Mouse (Mus musculus) liver, postnatal 0 days (tissue): ENCODE measurements around the gene Csrp2. TPM values are rescaled to one million over a fixed set of nuclear protein-coding genes. Genes with fewer than 3 reads are reported as not detected.

Source experiments
- ATAC-seq: fragments of 200-750 bp; cut with Nextera tagmentation; 2 replicates; pipeline ENCODE4 v1.8.0; 2017; ENCODE audit warnings: mild to moderate bottlenecking, moderate library complexity
- DNase-seq: peaks from one replicate; pipeline ENCODE4 v3.0.0-alpha.2; 2016
- H3K27ac ChIP-seq: fragments of 300-500 bp; sonication (generic); 2 replicates; pipeline ENCODE4 v1.5.1; 2014; ENCODE audit warnings: antibody characterized with exemption, moderate library complexity, mild to moderate bottlenecking, low read depth
- H3K27me3 ChIP-seq: fragments of 300-500 bp; sonication (generic); 2 replicates; pipeline ENCODE4 v1.6.1; 2014; ENCODE audit warnings: low read length, control low read depth, mixed read lengths; ENCODE audit not compliant: insufficient read depth
- H3K36me3 ChIP-seq: fragments of 300-500 bp; sonication (generic); replicated peaks from 2 replicates; pipeline ENCODE4 v1.6.1; 2014; ENCODE audit warnings: mild to moderate bottlenecking, control low read depth, low read length, moderate library complexity, mixed read lengths; ENCODE audit not compliant: insufficient read depth
- H3K4me1 ChIP-seq: fragments of 300-500 bp; sonication (generic); 2 replicates; pipeline ENCODE4 v1.6.1; 2014; ENCODE audit warnings: antibody characterized with exemption, mild to moderate bottlenecking, control low read depth; ENCODE audit not compliant: insufficient read depth
- H3K4me2 ChIP-seq: fragments of 300-500 bp; sonication (generic); 2 replicates; pipeline ENCODE4 v1.6.1; 2014; ENCODE audit warnings: low read depth, mild to moderate bottlenecking, low read length, moderate library complexity, mixed read lengths
- H3K4me3 ChIP-seq: fragments of 300-500 bp; sonication (generic); 2 replicates; pipeline ENCODE4 v1.5.1; 2014; ENCODE audit warnings: low read depth, low read length
- H3K9ac ChIP-seq: fragments of 300-500 bp; sonication (generic); replicated peaks from 2 replicates; pipeline ENCODE4 v1.6.1; 2014; ENCODE audit warnings: mild to moderate bottlenecking, moderate library complexity
- H3K9me3 ChIP-seq: fragments of 300-500 bp; sonication (generic); 2 replicates; pipeline ENCODE4 v1.6.1; 2016; ENCODE audit warnings: mild to moderate bottlenecking, control low read depth, low read length, mixed read lengths
- CTCF ChIP-seq: sonication (generic); IDR thresholded peaks from 2 replicates; pipeline ENCODE4 v1.5.1; 2016; ENCODE audit warnings: antibody characterized with exemption, low read depth
- EP300 ChIP-seq: IDR thresholded peaks from 2 replicates; pipeline ENCODE4 v1.6.1; 2016; ENCODE audit warnings: antibody characterized with exemption, low read depth, mild to moderate bottlenecking
- WGBS: fragments of 180-500 bp; shearing (Covaris S2); extraction: QIAGEN DNeasy Blood & Tissue Kit; methylation state at CpG from one replicate; pipeline ENCODE4 v1.1.7; 2014; ENCODE audit not compliant: insufficient replicate concordance; 5-methylcytosine and 5-hydroxymethylcytosine counted together
- polyA plus RNA-seq: library from polyadenylated mRNA; unstranded; fragments of >200 nt; fragmentation: Nextera tagmentation; extraction: Ambion mirVana; gene quantifications from 2 replicates; pipeline ENCODE4 v1.2.1, GENCODE M21; 2015

Gene Csrp2
- polyA plus RNA-seq, 1 experiment from 2014 or later: 19.2 TPM

DNA sequence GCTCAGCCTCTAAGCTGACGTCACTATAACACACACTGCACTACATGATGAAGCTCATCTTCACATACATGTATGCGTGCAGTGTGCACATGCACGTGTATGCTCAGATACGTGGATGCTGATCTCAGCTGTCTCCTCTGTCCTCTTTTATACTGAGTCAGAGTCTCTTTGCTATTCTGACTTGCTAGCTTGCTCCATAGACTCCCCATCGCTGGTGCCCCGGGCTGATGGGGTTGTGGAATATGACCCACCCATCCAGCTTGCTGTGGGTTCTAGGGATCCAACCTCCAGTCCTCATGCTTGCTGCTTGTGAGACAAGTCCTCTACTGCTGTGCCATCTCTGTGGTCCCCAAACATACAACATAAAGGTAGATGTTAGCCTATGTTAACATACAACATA, 39.3 kb downstream of the Csrp2 start:
- Histone ChIP-seq H3K4me2 (no peak overlapping the region), H3K9ac (no peak overlapping the region), H3K27me3 (no peaks in the 10 kb centered on the region), H3K36me3 (peaks cover 29% of the 10 kb centered on the region), H3K9me3 (no peaks in the 10 kb centered on the region), H3K4me1 (no peaks in the 10 kb centered on the region), H3K27ac (no peak overlapping the region), H3K4me3 (no peak overlapping the region)
- 88% methylated on average over 6 of the region's 6 CpGs for WGBS
- TF ChIP-seq EP300: no peak
- no peak for TF ChIP-seq CTCF
- no peak for ATAC-seq
- DNase-seq: no peak

GRCm38 (mm10) chr10:110959781-110960180, 40.2 kb downstream of the Csrp2 start:
- no peaks in the 10 kb centered on the region for H3K4me1 ChIP-seq
- no peak overlapping the region for H3K27ac ChIP-seq
- H3K9me3 ChIP-seq: no peaks in the 10 kb centered on the region
- DNase-seq (no peak), ATAC-seq (no peak)
- 91% methylated on average over 8 of the region's 8 CpGs for WGBS
- H3K27me3 ChIP-seq: no peaks in the 10 kb centered on the region
- H3K4me2 ChIP-seq: no peak overlapping the region
- TF ChIP-seq EP300 (no peak), CTCF (no peak)
- H3K4me3 ChIP-seq: no peak overlapping the region
- peaks cover 29% of the 10 kb centered on the region for H3K36me3 ChIP-seq
- no peak overlapping the region for H3K9ac ChIP-seq

DNA sequence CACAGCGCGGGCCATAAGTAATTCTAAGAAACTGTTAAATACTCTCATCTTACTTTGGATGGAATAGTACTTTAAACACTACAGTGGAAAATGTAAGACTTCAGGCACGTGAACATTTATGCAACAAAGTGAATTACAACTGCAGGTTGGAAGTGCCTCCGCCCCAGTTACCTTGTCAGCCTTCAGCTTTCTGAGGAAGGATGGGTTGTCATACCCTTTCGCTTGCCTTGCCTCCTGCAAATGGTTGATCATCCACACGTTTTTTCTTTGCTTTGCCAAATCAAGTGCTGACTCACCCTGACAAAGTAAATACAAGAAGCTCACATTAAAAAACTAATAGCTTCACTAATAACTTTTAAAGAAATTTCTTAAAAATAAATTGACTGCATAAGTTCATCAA, 41.3 kb downstream of the Csrp2 start:
- 87% methylated on average over 6 of the region's 6 CpGs for WGBS
- Histone ChIP-seq H3K4me2 (no peak overlapping the region), H3K4me3 (no peak overlapping the region), H3K9ac (no peak overlapping the region), H3K27ac (no peak overlapping the region), H3K4me1 (no peaks in the 10 kb centered on the region), H3K36me3 (peaks cover 21% of the 10 kb centered on the region), H3K27me3 (no peaks in the 10 kb centered on the region), H3K9me3 (no peaks in the 10 kb centered on the region)
- TF ChIP-seq CTCF (no peak), EP300 (no peak)
- DNase-seq: no peak
- no peak for ATAC-seq

DNA sequence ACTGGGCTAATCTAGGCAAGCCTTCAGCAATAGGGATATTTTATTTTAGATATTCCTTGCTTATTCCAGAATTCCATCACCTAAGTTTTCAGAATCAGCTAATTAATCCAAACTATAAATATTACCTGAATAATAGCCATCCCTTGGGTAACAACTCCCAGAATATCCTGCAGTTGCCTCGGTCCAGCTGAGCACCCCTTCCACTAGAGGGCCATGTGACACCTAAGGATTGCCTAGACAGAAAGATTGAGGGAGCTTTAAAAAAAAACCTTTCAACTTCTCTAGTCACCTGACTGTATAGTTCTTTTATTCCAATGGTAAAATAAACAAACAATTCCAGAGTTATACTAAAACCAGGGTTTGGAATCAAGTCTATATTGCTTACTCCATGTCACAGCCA, 42.6 kb downstream of the Csrp2 start:
- ATAC-seq (no peak), DNase-seq (no peak)
- Histone ChIP-seq H3K36me3 (peaks cover 22% of the 10 kb centered on the region), H3K9ac (no peak overlapping the region), H3K9me3 (no peaks in the 10 kb centered on the region), H3K4me3 (no peak overlapping the region), H3K4me2 (no peak overlapping the region), H3K4me1 (no peaks in the 10 kb centered on the region), H3K27me3 (no peaks in the 10 kb centered on the region), H3K27ac (no peak overlapping the region)
- TF ChIP-seq EP300 (no peak), CTCF (peak; percentile 45)
- WGBS: 46% methylated on average over 1 of the region's 1 CpGs

- Histone ChIP-seq H3K4me1 (0 out of 2 replicates have a peak, but pooled peaks cover 4% of the 10 kb centered on the region), H3K27me3 (no peaks in the 10 kb centered on the region), H3K27ac (no peak overlapping the region), H3K4me3 (no peak overlapping the region), H3K9ac (no peak overlapping the region), H3K36me3 (peaks cover 16% of the 10 kb centered on the region), H3K4me2 (no peak overlapping the region), H3K9me3 (no peaks in the 10 kb centered on the region)
- 70% methylated on average over 3 of the region's 3 CpGs for WGBS
- no peak for ATAC-seq
- TF ChIP-seq EP300 (no peak), CTCF (no peak)
- no peak for DNase-seq
Observed at GRCm38 (mm10) chr10:110971044-110971443, 51.5 kb downstream of the Csrp2 start.

DNA sequence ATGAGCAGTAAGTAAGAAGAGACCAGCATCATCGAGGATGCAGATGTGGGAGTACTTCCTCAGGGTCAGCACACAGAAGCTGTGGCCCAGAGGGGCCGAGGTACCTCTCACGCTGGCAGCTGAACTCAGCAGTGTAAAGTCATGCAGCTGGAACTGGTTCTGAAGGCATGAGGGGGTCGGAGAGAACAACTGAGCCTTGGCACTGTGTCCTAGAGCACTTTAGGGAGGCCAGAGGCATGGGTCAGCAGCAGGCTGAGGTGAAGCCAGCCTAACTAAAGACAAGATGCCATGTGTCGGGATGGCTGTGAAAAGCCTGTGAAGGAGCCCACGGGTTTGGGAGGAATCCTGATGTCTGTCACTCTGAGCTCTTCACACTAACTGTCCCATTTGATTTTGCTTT, 51.9 kb downstream of the Csrp2 start:
- H3K4me2 ChIP-seq: no peak overlapping the region
- no peaks in the 10 kb centered on the region for H3K27me3 ChIP-seq
- 82% methylated on average over 6 of the region's 6 CpGs for WGBS
- no peak for ATAC-seq
- no peak overlapping the region for H3K9ac ChIP-seq
- 0 out of 2 replicates have a peak, but pooled peaks cover 4% of the 10 kb centered on the region for H3K4me1 ChIP-seq
- H3K9me3 ChIP-seq: no peaks in the 10 kb centered on the region
- peaks cover 16% of the 10 kb centered on the region for H3K36me3 ChIP-seq
- TF ChIP-seq CTCF (no peak), EP300 (no peak)
- no peak overlapping the region for H3K27ac ChIP-seq
- H3K4me3 ChIP-seq: no peak overlapping the region
- DNase-seq: no peak

- ATAC-seq (no peak), DNase-seq (no peak)
- no peaks in the 10 kb centered on the region for H3K9me3 ChIP-seq
- H3K4me1 ChIP-seq: 0 out of 2 replicates have a peak, but pooled peaks cover 4% of the 10 kb centered on the region
- peaks cover 11% of the 10 kb centered on the region for H3K36me3 ChIP-seq
- TF ChIP-seq CTCF (no peak), EP300 (no peak)
- H3K4me3 ChIP-seq: no peak overlapping the region
- H3K27me3 ChIP-seq: no peaks in the 10 kb centered on the region
- H3K9ac ChIP-seq: no peak overlapping the region
- no peak overlapping the region for H3K27ac ChIP-seq
- no peak overlapping the region for H3K4me2 ChIP-seq
- 82% methylated on average over 9 of the region's 9 CpGs for WGBS
Observed at GRCm38 (mm10) chr10:110971998-110972397, 52.4 kb downstream of the Csrp2 start.
